Mouse (Mus musculus): ENCODE measurements around the gene Abcc12. TPM values are rescaled to one million over a fixed set of nuclear protein-coding genes. Genes with fewer than 3 reads are reported as not detected.

Abcc12 gene
- 0.62 and 0.87 TPM in 2 replicates for polyA plus RNA-seq (2012; rRNA removed)

GRCm38 (mm10) chr8:86580458-86580857 lies at the start of gene Abcc12:
Gene Abcc12 (minus strand): TSS chr8:86580686.

GRCm38 (mm10) chr8:86623911-86624731 lies 43.6 kb upstream of the Abcc12 start, which contains the start of gene Lonp2:
Gene Lonp2 (plus strand): TSS chr8:86624043.

Other genes with a start within 250 kb of the Abcc12 start
- 47.7 and 50.8 TPM in 2 replicates for gene Lonp2, start 43.4 kb upstream of the Abcc12 start, polyA plus RNA-seq (2012; rRNA removed)
- 2.3 and 2.6 TPM in 2 replicates for gene Gm10638, start 165.0 kb upstream of the Abcc12 start, polyA plus RNA-seq (2012; rRNA removed)
- 61.5 and 61.8 TPM in 2 replicates for gene Siah1a, start 165.2 kb upstream of the Abcc12 start, polyA plus RNA-seq (2012; rRNA removed)

Data from central nervous system, embryonic 18 days (tissue).